Mouse (Mus musculus) kidney, adult 10 weeks (tissue): ENCODE data around the gene Vmn1r210. TPM values are rescaled to one million over a fixed set of nuclear protein-coding genes. Genes with fewer than 3 reads are reported as not detected.

Experiments used
- polyA plus RNA-seq: library from polyadenylated mRNA; stranded (reverse); fragments of 350-450 nt; fragmentation: Illumina TruSeq; extraction: RNeasy Lipid Tissue Mini Kit (QIAGEN cat#74804); gene quantifications from one replicate; pipeline ENCODE4 v1.2.3, GENCODE M21; 2014; ENCODE audit warnings: low read depth, low replicate concordance

Gene Vmn1r210
- polyA plus RNA-seq: not detected

DNA sequence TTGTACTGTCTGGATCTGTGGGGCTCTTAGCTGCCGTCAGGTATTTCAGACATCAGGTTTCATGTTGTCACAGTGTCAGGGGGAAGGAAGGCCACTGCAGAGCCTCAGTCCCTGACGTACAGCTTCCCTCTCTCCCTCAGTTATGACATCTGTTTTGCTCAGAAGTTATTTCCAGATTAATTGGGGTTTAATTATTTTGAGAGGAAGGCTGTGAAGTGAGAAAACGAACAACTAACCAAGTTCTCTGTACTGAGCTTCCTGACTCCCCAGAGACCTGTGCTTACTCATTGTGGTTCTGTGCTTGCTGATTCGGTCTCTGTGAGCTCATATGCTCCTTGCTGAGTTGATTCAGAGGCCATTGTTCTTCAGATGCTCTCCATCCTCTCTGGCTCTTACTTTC, at the start of gene Vmn1r210:
Gene Vmn1r210, minus strand, starts transcription at position 101 of the 400 bp plus-strand sequence.

DNA sequence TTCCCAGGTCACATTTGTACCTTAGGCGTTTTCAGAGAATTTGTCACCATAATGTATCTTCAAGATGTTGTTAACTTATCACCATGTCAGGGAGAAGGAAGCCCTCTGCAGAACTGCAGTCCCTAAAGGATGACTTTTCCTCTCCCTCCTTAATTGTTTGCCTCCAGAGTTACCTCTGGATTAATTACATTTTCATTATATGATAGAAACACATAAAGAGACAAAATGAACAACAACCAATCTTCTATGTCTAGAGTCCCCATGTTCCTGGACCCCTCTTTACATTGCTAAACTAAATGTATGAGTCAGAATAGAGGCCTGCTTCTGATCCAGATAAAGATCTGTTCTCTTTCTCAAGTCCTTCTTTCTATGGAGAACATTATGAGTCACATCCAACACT, 26.3 kb upstream of the Vmn1r210 start, which contains the start of gene Vmn1r211:
Gene Vmn1r211, minus strand, starts transcription at position 101 of the 400 bp plus-strand sequence.

GRCm38 (mm10) chr13:22809582-22809981, 21.6 kb downstream of the Vmn1r210 start, which contains the start of gene Vmn1r209:
TSS of gene Vmn1r209 (minus strand) at chr13:22809682.

DNA sequence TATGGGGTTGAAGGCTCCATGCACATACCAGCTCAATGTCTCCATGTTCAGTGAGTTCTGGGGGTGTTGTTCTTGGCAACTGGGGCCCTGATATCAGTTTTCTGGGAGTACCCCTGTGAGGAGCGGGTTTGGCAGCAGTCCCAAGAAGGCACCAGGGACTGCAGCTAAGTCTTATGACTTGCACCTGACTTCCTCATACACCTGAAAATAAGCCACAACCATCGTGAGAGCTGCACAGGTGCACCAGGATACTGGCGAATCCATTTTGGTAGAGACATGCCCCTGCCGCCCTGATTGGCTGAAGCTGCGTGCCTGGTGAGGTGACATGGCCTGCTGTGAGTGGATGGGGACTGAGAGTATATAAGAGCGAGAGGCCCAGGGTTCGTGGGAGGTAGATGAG, 53.8 kb downstream of the Vmn1r210 start, which contains the start of gene Vmn1r208:
Gene Vmn1r208, minus strand, starts transcription at position 101 of the 400 bp plus-strand sequence.

Other genes with a start within 250 kb of the Vmn1r210 start
- not detected for gene Vmn1r205, start 238.3 kb downstream of the Vmn1r210 start, polyA plus RNA-seq
- gene Vmn1r206, start 207.1 kb downstream of the Vmn1r210 start, polyA plus RNA-seq: not detected
- not detected for gene Vmn1r207-ps, start 101.7 kb downstream of the Vmn1r210 start, polyA plus RNA-seq
- gene Vmn1r208, start 53.9 kb downstream of the Vmn1r210 start, polyA plus RNA-seq: not detected
- gene Vmn1r209, start 21.7 kb downstream of the Vmn1r210 start, polyA plus RNA-seq: not detected
- gene Vmn1r211, start 26.2 kb upstream of the Vmn1r210 start, polyA plus RNA-seq: not detected
- gene Vmn1r212, start 52.9 kb upstream of the Vmn1r210 start, polyA plus RNA-seq: not detected
- gene Vmn1r213, start 176.3 kb upstream of the Vmn1r210 start, polyA plus RNA-seq: not detected
- not detected for gene Vmn1r214, start 199.1 kb upstream of the Vmn1r210 start, polyA plus RNA-seq
- not detected for gene Vmn1r215, start 236.7 kb upstream of the Vmn1r210 start, polyA plus RNA-seq